Mouse (Mus musculus) adrenal gland, adult 8-10 months (tissue): Measurements from ENCODE around the gene Rbm18. TPM values are rescaled to one million over a fixed set of nuclear protein-coding genes. Genes with fewer than 3 reads are reported as not detected.

Experiments
- DNase-seq: peaks from one replicate; pipeline ENCODE4 v3.0.0; 2022
- total RNA-seq, 4 experiments: library from RNA; stranded (reverse); gene quantifications; 2 replicates each; pipeline ENCODE4 v1.2.4; 2022

Rbm18 gene
- total RNA-seq, 4 experiments from 2014 or later, result 26.7 to 32.6 (median 29.8) TPM

DNA sequence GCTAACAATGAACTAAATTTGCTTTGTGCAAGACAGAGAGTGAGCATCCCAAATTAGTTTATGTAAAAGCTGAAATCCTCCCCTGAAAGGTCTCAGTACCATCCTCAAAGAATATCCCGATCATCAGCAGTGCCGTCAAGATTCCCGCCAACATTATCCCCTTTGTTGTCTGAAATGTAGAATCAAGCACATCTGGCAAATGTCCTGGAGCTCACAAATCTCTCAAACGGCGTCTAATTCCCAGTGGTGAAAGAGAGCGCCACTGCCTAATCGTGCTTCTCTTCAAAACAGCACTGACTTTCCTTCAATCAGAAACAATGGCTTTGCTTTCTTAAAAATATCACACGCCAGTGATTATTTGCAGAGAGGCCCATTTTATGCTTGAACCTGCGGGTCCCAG lies 69.4 kb downstream of the Rbm18 start:
- DNase-seq, result no peak

Other genes with a start within 250 kb of the Rbm18 start
- gene Ttll11, start 156.9 kb downstream of the Rbm18 start, total RNA-seq, result 1 to 10 TPM; 2.6 to 5.6 (median 4.0) TPM
- 100 to 1,000 TPM; 128 to 194 (median 170) TPM for gene Ndufa8, start 87.4 kb downstream of the Rbm18 start, total RNA-seq
- gene Morn5, start 87.3 kb downstream of the Rbm18 start, total RNA-seq, result 1 to 10 TPM in 1 of 4 experiments, under 1 TPM in 3; 0.38 to 1.2 (median 0.57) TPM
- 1 to 10 TPM in 2 of 4 experiments, under 1 TPM in 2; 0.49 to 2.2 (median 1.2) TPM for gene Lhx6, start 31.4 kb downstream of the Rbm18 start, total RNA-seq
- gene Mrrf, start 384 bp downstream of the Rbm18 start, total RNA-seq, result 10 to 100 TPM; 22.1 to 29.7 (median 26.0) TPM
- gene Ptgs1, start 93.7 kb upstream of the Rbm18 start, total RNA-seq, result 10 to 100 TPM; 13.6 to 28.0 (median 17.8) TPM
- gene Olfr338, start 236.7 kb upstream of the Rbm18 start, total RNA-seq, result under 1 TPM in 1 of 4 experiments, not detected in 3; 0.06 TPM